In genomic region chr1:158934447-158934846, GRCm38 (mm10) we compare ENCODE assay signal across 23 mouse cellular contexts. TPM values are rescaled to one million over a fixed set of nuclear protein-coding genes. Genes with fewer than 3 reads are reported as not detected.
DNase-seq lines count a peak whose midpoint lies in the region; ATAC-seq and TF ChIP-seq lines count a peak whose summit lies in the region.
"Had no signal": no experiment of that assay in that cellular context is flagged by ENCODE, and none has a peak within 500 bp of the region (broad histone marks: within the 10 kb centered on the region; RNA-seq: fewer than 3 reads in every experiment).

No protein-coding gene starts in this region.

- H3K9me3 ChIP-seq in forebrain, postnatal 0 days (ENCODE audit: low read length): no peaks in the 10 kb centered on the region
- no peaks in the 10 kb centered on the region for H3K9me3 ChIP-seq in forebrain, embryonic 13.5 days (replicated peaks)
- no peaks in the 10 kb centered on the region; the same call in 1 of the 2 replicates for H3K9me3 ChIP-seq in midbrain, postnatal 0 days (ENCODE audit: low read length)
- H3K9me3 ChIP-seq in midbrain, embryonic 15.5 days: no peaks in the 10 kb centered on the region
- H3K9me3 ChIP-seq: embryonic facial prominence, embryonic 13.5 days; embryonic facial prominence, embryonic 15.5 days; forebrain, embryonic 10.5 days; forebrain, embryonic 12.5 days had no signal

- ATAC-seq in forebrain, postnatal 0 days: peak; percentile 40; the same call in 1 of the 2 replicates
- ATAC-seq in forebrain, embryonic 13.5 days: no peak
- ATAC-seq in midbrain, postnatal 0 days (ENCODE audit: low FRiP score): peak; percentile 66; the same call in 1 of the 2 replicates
- no peak; the same call in 1 of the 2 replicates for ATAC-seq in midbrain, embryonic 15.5 days (replicated peaks)

- H3K4me3 ChIP-seq in forebrain, postnatal 0 days (ENCODE audit: low read depth, low read length): no peak overlapping the region
- no peak overlapping the region for H3K4me3 ChIP-seq in forebrain, embryonic 13.5 days
- H3K4me3 ChIP-seq in midbrain, postnatal 0 days (ENCODE audit: low read depth, low read length): no peak overlapping the region
- no peak overlapping the region for H3K4me3 ChIP-seq in midbrain, embryonic 15.5 days
- H3K4me3 ChIP-seq: embryonic facial prominence, embryonic 13.5 days; embryonic facial prominence, embryonic 15.5 days; erythroblast, embryonic 14.5 days; forebrain, embryonic 10.5 days; forebrain, embryonic 12.5 days had no signal

- H3K27me3 ChIP-seq in forebrain, postnatal 0 days (ENCODE audit: insufficient read depth, low read length): no peaks in the 10 kb centered on the region
- no peaks in the 10 kb centered on the region for H3K27me3 ChIP-seq in forebrain, embryonic 13.5 days
- no peaks in the 10 kb centered on the region for H3K27me3 ChIP-seq in midbrain, postnatal 0 days (ENCODE audit: insufficient read depth, low read length)
- no peaks in the 10 kb centered on the region for H3K27me3 ChIP-seq in midbrain, embryonic 15.5 days (replicated peaks)
- H3K27me3 ChIP-seq: embryonic facial prominence, embryonic 13.5 days; embryonic facial prominence, embryonic 15.5 days; forebrain, embryonic 12.5 days had no signal

- no peak overlapping the region for H3K9ac ChIP-seq in forebrain, postnatal 0 days
- H3K9ac ChIP-seq in forebrain, embryonic 13.5 days: no peak overlapping the region
- H3K9ac ChIP-seq in midbrain, postnatal 0 days (replicated peaks; ENCODE audit: low read length, poor library complexity, severe bottlenecking): no peak overlapping the region
- no peak overlapping the region for H3K9ac ChIP-seq in midbrain, embryonic 15.5 days
- H3K9ac ChIP-seq: embryonic facial prominence, embryonic 13.5 days; embryonic facial prominence, embryonic 15.5 days; forebrain, embryonic 12.5 days had no signal

- H3K36me3 ChIP-seq in forebrain, postnatal 0 days (ENCODE audit: insufficient read depth): no peaks in the 10 kb centered on the region
- no peaks in the 10 kb centered on the region for H3K36me3 ChIP-seq in forebrain, embryonic 13.5 days (ENCODE audit: poor library complexity, severe bottlenecking)
- no peaks in the 10 kb centered on the region for H3K36me3 ChIP-seq in midbrain, postnatal 0 days (ENCODE audit: insufficient read depth, low read length)
- H3K36me3 ChIP-seq in midbrain, embryonic 15.5 days (replicated peaks): no peaks in the 10 kb centered on the region
- H3K36me3 ChIP-seq: embryonic facial prominence, embryonic 13.5 days; embryonic facial prominence, embryonic 15.5 days; forebrain, embryonic 10.5 days; forebrain, embryonic 12.5 days had no signal

- no peaks in the 10 kb centered on the region for H3K4me1 ChIP-seq in forebrain, postnatal 0 days (ENCODE audit: insufficient read depth)
- H3K4me1 ChIP-seq in forebrain, embryonic 13.5 days: no peaks in the 10 kb centered on the region
- H3K4me1 ChIP-seq in midbrain, postnatal 0 days (ENCODE audit: insufficient read depth, low read length): no peaks in the 10 kb centered on the region
- no peaks in the 10 kb centered on the region for H3K4me1 ChIP-seq in midbrain, embryonic 15.5 days
- H3K4me1 ChIP-seq: embryonic facial prominence, embryonic 15.5 days; forebrain, embryonic 10.5 days; forebrain, embryonic 12.5 days had no signal

- no peak for TF ChIP-seq CTCF in forebrain, postnatal 0 days (IDR thresholded peaks at IDR 0.05; ENCODE audit: low read depth)
- TF ChIP-seq CTCF in midbrain, postnatal 0 days (IDR thresholded peaks at IDR 0.05): no peak

- WGBS in forebrain, postnatal 0 days: 77% methylated on average over 3 of the region's 3 CpGs
- 90% methylated on average over 3 of the region's 3 CpGs for WGBS in forebrain, embryonic 13.5 days
- 63% methylated on average over 3 of the region's 3 CpGs for WGBS in midbrain, postnatal 0 days
- 61% methylated on average over 3 of the region's 3 CpGs for WGBS in midbrain, embryonic 15.5 days

- H3K27ac ChIP-seq in forebrain, postnatal 0 days (ENCODE audit: low read depth, low read length): no peak overlapping the region
- H3K27ac ChIP-seq in forebrain, embryonic 13.5 days: no peak overlapping the region
- no peak overlapping the region for H3K27ac ChIP-seq in midbrain, postnatal 0 days (ENCODE audit: low read depth, low read length)
- H3K27ac ChIP-seq in midbrain, embryonic 15.5 days: no peak overlapping the region
- H3K27ac ChIP-seq: embryonic facial prominence, embryonic 13.5 days; embryonic facial prominence, embryonic 15.5 days; forebrain, embryonic 10.5 days; forebrain, embryonic 12.5 days had no signal

- no peak overlapping the region for H3K4me2 ChIP-seq in forebrain, postnatal 0 days (ENCODE audit: low read depth)
- H3K4me2 ChIP-seq in forebrain, embryonic 13.5 days: no peak overlapping the region
- no peak overlapping the region for H3K4me2 ChIP-seq in midbrain, postnatal 0 days (ENCODE audit: low read depth, low read length, poor library complexity, severe bottlenecking)
- no peak overlapping the region for H3K4me2 ChIP-seq in midbrain, embryonic 15.5 days
- H3K4me2 ChIP-seq: embryonic facial prominence, embryonic 13.5 days; embryonic facial prominence, embryonic 15.5 days; forebrain, embryonic 12.5 days had no signal

- DNase-seq in forebrain, postnatal 0 days: no peak
- DNase-seq in midbrain, postnatal 0 days (ENCODE audit: low spot score): no peak
- DNase-seq in adipocyte (ENCODE audit: low spot score): no peak
- DNase-seq: adrenal gland, adult 8-10 months; adrenal gland, postnatal 14 days; adrenal gland, postnatal 36 days; cerebellum, adult 11 months; cerebellum, adult 18-20 months; cerebellum, adult 8-10 months; cerebellum, adult 9-11 months; cerebellum, postnatal 14 days; cerebellum, postnatal 36 days; embryo, embryonic 11 days had no signal

RNA-seq across cellular contexts. Expression of gene Pappa2, which starts 45.8 kb away (rescaled TPM):
- 5.4 and 8.1 TPM in 2 replicates for total RNA-seq in forebrain, postnatal 0 days (2014; rRNA removed)
- polyA plus RNA-seq in forebrain, postnatal 0 days (2015; fragmentation: Nextera tagmentation; extraction: Ambion mirVana): 0.62 and 0.63 TPM in 2 replicates
- polyA plus RNA-seq in forebrain, embryonic 13.5 days (2015; fragmentation: Nextera tagmentation; extraction: Ambion mirVana): 1.4 and 2.2 TPM in 2 replicates
- total RNA-seq in midbrain, postnatal 0 days (2014; rRNA removed): 2.3 and 4.0 TPM in 2 replicates
- polyA plus RNA-seq in midbrain, postnatal 0 days (2015; fragmentation: Nextera tagmentation; extraction: Ambion mirVana): 0.09 and 0.20 TPM in 2 replicates
- 0.43 and 0.63 TPM in 2 replicates for polyA plus RNA-seq in midbrain, embryonic 15.5 days (2015; fragmentation: Nextera tagmentation; extraction: Ambion mirVana)
- total RNA-seq: common myeloid progenitor, adult 5-6 weeks; ES-E14; MEL had no signal
- polyA plus RNA-seq: erythroblast, embryonic 14.5 days had no signal

Comparison
In these comparisons a context has a peak if more than half of its experiments do, and no peak if none do; other contexts are left out.
1. ATAC-seq: peak in forebrain, postnatal 0 days (single experiment) and midbrain, postnatal 0 days (single experiment); none in forebrain, embryonic 13.5 days (single experiment) and midbrain, embryonic 15.5 days (single experiment).